Mouse (Mus musculus) erythroblast, embryonic 14.5 days (primary cell): ENCODE results near the gene Pecam1. TPM values are rescaled to one million over a fixed set of nuclear protein-coding genes. Genes with fewer than 3 reads are reported as not detected.
"Not testable (repeated sequence)": the region's sequence is repeated elsewhere in the genome, so short reads cannot be mapped to it uniquely, and the experiment has no call there.

Experiments
- H3K27me3 ChIP-seq: 2 replicates; pipeline ENCODE4 v1.6.1; 2012; ENCODE audit warnings: inconsistent platforms; ENCODE audit not compliant: control insufficient read depth
- H3K36me3 ChIP-seq: 2 replicates; pipeline ENCODE4 v1.6.1; 2012; ENCODE audit warnings: mild to moderate bottlenecking, inconsistent platforms; ENCODE audit not compliant: control insufficient read depth
- H3K4me1 ChIP-seq: 2 replicates; pipeline ENCODE4 v1.6.1; 2012; ENCODE audit warnings: inconsistent platforms; ENCODE audit not compliant: control insufficient read depth
- H3K4me3 ChIP-seq: replicated peaks from 2 replicates; pipeline ENCODE3; 2012; ENCODE audit warnings: moderate library complexity, mild to moderate bottlenecking, inconsistent platforms
- H3K9me3 ChIP-seq: 2 replicates; pipeline ENCODE4 v1.6.1; 2012; ENCODE audit warnings: low read length, inconsistent platforms, mixed read lengths; ENCODE audit not compliant: control insufficient read depth
- GATA1 ChIP-seq: IDR thresholded peaks from 2 replicates; pipeline ENCODE4 v1.6.1; 2012; ENCODE audit warnings: low read length, inconsistent platforms, mixed read lengths
- TAL1 ChIP-seq: IDR thresholded peaks from 3 replicates; pipeline ENCODE4 v1.6.1; 2012; ENCODE audit warnings: low read length, inconsistent platforms, mixed read lengths
- polyA plus RNA-seq: library from polyadenylated mRNA; stranded (reverse); fragments of >175 nt; gene quantifications from 2 replicates; pipeline ENCODE4 v1.2.3, GENCODE M21; 2012

Pecam1 gene
- polyA plus RNA-seq, 1 experiment = not detected

GRCm38 (mm10) chr11:106739116-106739515, 11.3 kb downstream of the Pecam1 start:
- H3K4me3 ChIP-seq = no peak overlapping the region
- H3K27me3 ChIP-seq = no peaks in the 10 kb centered on the region
- no peaks in the 10 kb centered on the region for H3K9me3 ChIP-seq
- no peaks in the 10 kb centered on the region for H3K4me1 ChIP-seq
- no peak for TF ChIP-seq GATA1
- no peak for TF ChIP-seq TAL1
- no peaks in the 10 kb centered on the region for H3K36me3 ChIP-seq

- Histone ChIP-seq H3K4me1 (no peaks in the 10 kb centered on the region), H3K4me3 (no peak overlapping the region), H3K9me3 (no peaks in the 10 kb centered on the region), H3K27me3 (no peaks in the 10 kb centered on the region), H3K36me3 (no peaks in the 10 kb centered on the region)
- TF ChIP-seq GATA1 (no peak), TAL1 (no peak)
Measured at GRCm38 (mm10) chr11:106737178-106737621, 13.2 kb downstream of the Pecam1 start.

GRCm38 (mm10) chr11:106736614-106737013, 13.8 kb downstream of the Pecam1 start:
- TF ChIP-seq GATA1 (no peak), TAL1 (no peak)
- H3K4me3 ChIP-seq = no peak overlapping the region
- H3K9me3 ChIP-seq = no peaks in the 10 kb centered on the region
- no peaks in the 10 kb centered on the region for H3K4me1 ChIP-seq
- H3K27me3 ChIP-seq = no peaks in the 10 kb centered on the region
- H3K36me3 ChIP-seq = no peaks in the 10 kb centered on the region

GRCm38 (mm10) chr11:106730714-106731113, 19.7 kb downstream of the Pecam1 start:
- H3K9me3 ChIP-seq = no peaks in the 10 kb centered on the region
- no peaks in the 10 kb centered on the region for H3K27me3 ChIP-seq
- H3K4me1 ChIP-seq = peaks cover 7% of the 10 kb centered on the region
- no peak overlapping the region for H3K4me3 ChIP-seq
- no peaks in the 10 kb centered on the region for H3K36me3 ChIP-seq
- no peak for TF ChIP-seq GATA1
- TF ChIP-seq TAL1 = no peak

GRCm38 (mm10) chr11:106729656-106730055, 20.8 kb downstream of the Pecam1 start:
- no peaks in the 10 kb centered on the region for H3K27me3 ChIP-seq
- no peaks in the 10 kb centered on the region for H3K36me3 ChIP-seq
- no peak for TF ChIP-seq GATA1
- H3K4me3 ChIP-seq = no peak overlapping the region
- H3K9me3 ChIP-seq = no peaks in the 10 kb centered on the region
- peaks cover 7% of the 10 kb centered on the region for H3K4me1 ChIP-seq

- peaks cover 8% of the 10 kb centered on the region for H3K4me1 ChIP-seq
- no peaks in the 10 kb centered on the region for H3K36me3 ChIP-seq
- H3K4me3 ChIP-seq = no peak overlapping the region
- TF ChIP-seq TAL1 (no peak), GATA1 (no peak)
- H3K9me3 ChIP-seq = no peaks in the 10 kb centered on the region
- H3K27me3 ChIP-seq = no peaks in the 10 kb centered on the region
Measured at GRCm38 (mm10) chr11:106728402-106729366, 21.7 kb downstream of the Pecam1 start.

GRCm38 (mm10) chr11:106727967-106728366, 22.5 kb downstream of the Pecam1 start:
- no peaks in the 10 kb centered on the region for H3K9me3 ChIP-seq
- TF ChIP-seq GATA1 = no peak
- no peak for TF ChIP-seq TAL1
- H3K4me1 ChIP-seq = peaks cover 14% of the 10 kb centered on the region
- no peaks in the 10 kb centered on the region for H3K36me3 ChIP-seq
- H3K27me3 ChIP-seq = no peaks in the 10 kb centered on the region
- H3K4me3 ChIP-seq = no peak overlapping the region

- H3K27me3 ChIP-seq, H3K9me3 ChIP-seq, H3K36me3 ChIP-seq, H3K4me3 ChIP-seq: not testable (repeated sequence)
- peaks cover 20% of the 10 kb centered on the region for H3K4me1 ChIP-seq
Measured at GRCm38 (mm10) chr11:106724916-106725235, 25.6 kb downstream of the Pecam1 start.

- Histone ChIP-seq H3K9me3 (no peaks in the 10 kb centered on the region), H3K4me1 (peaks cover 20% of the 10 kb centered on the region), H3K36me3 (no peaks in the 10 kb centered on the region), H3K27me3 (no peaks in the 10 kb centered on the region), H3K4me3 (no peak overlapping the region)
- no peak for TF ChIP-seq TAL1
- no peak for TF ChIP-seq GATA1
Measured at GRCm38 (mm10) chr11:106724176-106724915, 26.1 kb downstream of the Pecam1 start.
